Mouse (Mus musculus) C2C12 (cell line): ENCODE measurements around the gene Tacc2. TPM values are rescaled to one million over a fixed set of nuclear protein-coding genes. Genes with fewer than 3 reads are reported as not detected.

Source experiments
- H3K27me3 ChIP-seq: one replicate; pipeline ENCODE4 v1.6.1; 2011; ENCODE audit not compliant: control insufficient read depth, insufficient read depth, insufficient read length
- H3K36me3 ChIP-seq: one replicate; pipeline ENCODE4 v1.6.1; 2011; ENCODE audit not compliant: control insufficient read depth, insufficient read depth
- H3K4me3 ChIP-seq: one replicate; pipeline ENCODE4 v1.5.1; 2011; ENCODE audit warnings: mild to moderate bottlenecking, control low read depth; ENCODE audit not compliant: poor library complexity, insufficient read depth, severe bottlenecking
- H3K79me2 ChIP-seq: one replicate; pipeline ENCODE4 v1.6.1; 2011; ENCODE audit not compliant: control insufficient read depth, insufficient read depth
- H3K79me3 ChIP-seq: one replicate; pipeline ENCODE4 v1.6.1; 2011; ENCODE audit warnings: low read depth, control low read depth
- H3ac ChIP-seq: one replicate; pipeline ENCODE3; 2011; ENCODE audit warnings: low read depth; ENCODE audit not compliant: control insufficient read depth, insufficient read length
- CEBPB ChIP-seq: IDR thresholded peaks from one replicate; pipeline ENCODE4 v1.6.1; 2011; ENCODE audit warnings: low read depth, mild to moderate bottlenecking, control low read depth, moderate library complexity
- CTCF ChIP-seq: IDR thresholded peaks from one replicate; pipeline ENCODE4 v1.5.1; 2011; ENCODE audit not compliant: control insufficient read depth, insufficient read depth, insufficient read length
- FOSL1 ChIP-seq: IDR thresholded peaks from one replicate; pipeline ENCODE4 v1.8.0; 2011; ENCODE audit warnings: mild to moderate bottlenecking, low read length; ENCODE audit not compliant: poor library complexity, insufficient read depth, severe bottlenecking
- MAX ChIP-seq: IDR thresholded peaks from one replicate; pipeline ENCODE4 v1.6.1; 2011; ENCODE audit warnings: mild to moderate bottlenecking, control low read depth
- MYOD1 ChIP-seq: IDR thresholded peaks from one replicate; pipeline ENCODE4 v1.6.1; 2011; ENCODE audit warnings: low read depth; ENCODE audit not compliant: control insufficient read depth, insufficient read length
- MYOG ChIP-seq: IDR thresholded peaks from one replicate; pipeline ENCODE4 v1.6.1; 2011; ENCODE audit not compliant: control insufficient read depth, insufficient read length; ENCODE audit errors: extremely low read depth
- USF1 ChIP-seq: IDR thresholded peaks from one replicate; pipeline ENCODE4 v1.6.1; 2011; ENCODE audit warnings: low read depth, mild to moderate bottlenecking, control low read depth, moderate library complexity
- polyA plus RNA-seq: library from polyadenylated mRNA; unstranded; fragments of >200 nt; fragmentation: generic; extraction: Trizol; gene quantifications from one replicate; pipeline ENCODE4 v1.2.1, GENCODE M21; 2012; ENCODE audit warnings: missing spikeins

Gene Tacc2
- polyA plus RNA-seq, 1 experiment: 44.8 TPM

- Histone ChIP-seq H3ac (no peak overlapping the region), H3K79me2 (no peaks in the 10 kb centered on the region), H3K79me3 (no peaks in the 10 kb centered on the region), H3K36me3 (peaks cover 48% of the 10 kb centered on the region), H3K27me3 (no peaks in the 10 kb centered on the region), H3K4me3 (no peak overlapping the region)
- no peak for TF ChIP-seq CTCF
- TF ChIP-seq USF1: no peak
Observed at GRCm38 (mm10) chr7:130732908-130733307, 155.7 kb downstream of the Tacc2 start.

GRCm38 (mm10) chr7:130733423-130733822 lies 156.2 kb downstream of the Tacc2 start:
- H3K4me3 ChIP-seq: no peak overlapping the region
- H3ac ChIP-seq: no peak overlapping the region
- no peaks in the 10 kb centered on the region for H3K79me2 ChIP-seq
- no peaks in the 10 kb centered on the region for H3K27me3 ChIP-seq
- H3K79me3 ChIP-seq: no peaks in the 10 kb centered on the region
- peaks cover 53% of the 10 kb centered on the region for H3K36me3 ChIP-seq
- TF ChIP-seq MYOG (no peak), MYOD1 (no peak), CEBPB (no peak), CTCF (no peak), MAX (no peak), FOSL1 (no peak)

- Histone ChIP-seq H3K36me3 (peaks cover 50% of the 10 kb centered on the region), H3K4me3 (no peak overlapping the region), H3K27me3 (no peaks in the 10 kb centered on the region), H3K79me2 (no peaks in the 10 kb centered on the region), H3K79me3 (no peaks in the 10 kb centered on the region), H3ac (no peak overlapping the region)
- TF ChIP-seq MYOG (no peak), MAX (no peak), CEBPB (no peak), CTCF (no peak), MYOD1 (no peak), FOSL1 (no peak), USF1 (no peak)
Observed at GRCm38 (mm10) chr7:130734195-130734787, 157.1 kb downstream of the Tacc2 start.

GRCm38 (mm10) chr7:130741099-130741498 lies 163.9 kb downstream of the Tacc2 start:
- Histone ChIP-seq H3ac (no peak overlapping the region), H3K36me3 (peaks cover 48% of the 10 kb centered on the region), H3K4me3 (no peak overlapping the region), H3K79me2 (no peaks in the 10 kb centered on the region), H3K79me3 (no peaks in the 10 kb centered on the region), H3K27me3 (no peaks in the 10 kb centered on the region)
- TF ChIP-seq MAX (no peak), CEBPB (no peak), FOSL1 (no peak), CTCF (no peak), MYOG (no peak)

- Histone ChIP-seq H3ac (no peak overlapping the region), H3K27me3 (no peaks in the 10 kb centered on the region), H3K79me3 (no peaks in the 10 kb centered on the region), H3K79me2 (no peaks in the 10 kb centered on the region), H3K36me3 (peaks cover 31% of the 10 kb centered on the region), H3K4me3 (no peak overlapping the region)
- no peak for TF ChIP-seq CTCF
- no peak for TF ChIP-seq USF1
Observed at GRCm38 (mm10) chr7:130743239-130744025, 166.2 kb downstream of the Tacc2 start.

GRCm38 (mm10) chr7:130749165-130749564 lies 171.9 kb downstream of the Tacc2 start:
- Histone ChIP-seq H3K4me3 (no peak overlapping the region), H3K79me3 (no peaks in the 10 kb centered on the region), H3K79me2 (no peaks in the 10 kb centered on the region), H3K36me3 (peaks cover 38% of the 10 kb centered on the region), H3K27me3 (no peaks in the 10 kb centered on the region), H3ac (no peak overlapping the region)
- TF ChIP-seq CTCF (no peak), USF1 (no peak), MYOD1 (no peak), CEBPB (no peak), MAX (no peak)
